Mouse (Mus musculus): Measurements from ENCODE around the gene Hdac9. TPM values are rescaled to one million over a fixed set of nuclear protein-coding genes. Genes with fewer than 3 reads are reported as not detected.
A peak's percentile ranks its signal among the peaks of the same experiment; 100 is the strongest.

The Hdac9 gene
- total and polyA plus RNA-seq, 2 experiments from 2014 or later, result 9.9 to 15.6 TPM

GRCm38 (mm10) chr12:34402065-34402464 lies 514.8 kb downstream of the Hdac9 start:
- H3K4me2 ChIP-seq (ENCODE audit: low read depth, low read length, poor library complexity, severe bottlenecking), result no peak overlapping the region
- no peaks in the 10 kb centered on the region for H3K27me3 ChIP-seq (ENCODE audit: insufficient read depth, low read length)
- H3K9me3 ChIP-seq (ENCODE audit: low read length), result no peaks in the 10 kb centered on the region
- no peaks in the 10 kb centered on the region for H3K4me1 ChIP-seq (ENCODE audit: insufficient read depth, low read length)
- H3K9ac ChIP-seq (replicated peaks; ENCODE audit: low read length, poor library complexity, severe bottlenecking), result no peak overlapping the region
- ATAC-seq (ENCODE audit: low FRiP score) (no peak), DNase-seq (ENCODE audit: low spot score) (no peak)
- WGBS, result 95% methylated on average over 7 of the region's 7 CpGs
- TF ChIP-seq CTCF (IDR thresholded peaks at IDR 0.05), result no peak
- no peak overlapping the region for H3K27ac ChIP-seq (ENCODE audit: low read depth, low read length)
- no peak overlapping the region for H3K4me3 ChIP-seq (ENCODE audit: low read depth, low read length)
- H3K36me3 ChIP-seq (ENCODE audit: insufficient read depth, low read length), result 0 out of 2 replicates have a peak, but pooled peaks cover 3% of the 10 kb centered on the region

- Histone ChIP-seq H3K9ac (replicated peaks; ENCODE audit: low read length, poor library complexity, severe bottlenecking) (no peak overlapping the region), H3K9me3 (ENCODE audit: low read length) (no peaks in the 10 kb centered on the region), H3K4me1 (ENCODE audit: insufficient read depth, low read length) (no peaks in the 10 kb centered on the region), H3K27me3 (ENCODE audit: insufficient read depth, low read length) (no peaks in the 10 kb centered on the region), H3K27ac (ENCODE audit: low read depth, low read length) (no peak overlapping the region), H3K4me3 (ENCODE audit: low read depth, low read length) (no peak overlapping the region), H3K36me3 (ENCODE audit: insufficient read depth, low read length) (0 out of 2 replicates have a peak, but pooled peaks cover 3% of the 10 kb centered on the region), H3K4me2 (ENCODE audit: low read depth, low read length, poor library complexity, severe bottlenecking) (no peak overlapping the region)
- no peak for ATAC-seq (ENCODE audit: low FRiP score)
- 94% methylated on average over 10 of the region's 10 CpGs for WGBS
- TF ChIP-seq CTCF (IDR thresholded peaks at IDR 0.05), result no peak
- DNase-seq (ENCODE audit: low spot score), result no peak
Observed at GRCm38 (mm10) chr12:34398611-34399010, 518.3 kb downstream of the Hdac9 start.

- TF ChIP-seq CTCF (IDR thresholded peaks at IDR 0.05), result no peak
- H3K36me3 ChIP-seq (ENCODE audit: insufficient read depth, low read length), result no peaks in the 10 kb centered on the region
- DNase-seq (ENCODE audit: low spot score) (no peak), ATAC-seq (ENCODE audit: low FRiP score) (peak; percentile 54; the same call in 1 of the 2 replicates)
- no peaks in the 10 kb centered on the region for H3K9me3 ChIP-seq (ENCODE audit: low read length)
- no peaks in the 10 kb centered on the region for H3K4me1 ChIP-seq (ENCODE audit: insufficient read depth, low read length)
- WGBS, result 68% methylated on average over 3 of the region's 3 CpGs
- H3K9ac ChIP-seq (replicated peaks; ENCODE audit: low read length, poor library complexity, severe bottlenecking), result no peak overlapping the region
- H3K27me3 ChIP-seq (ENCODE audit: insufficient read depth, low read length), result no peaks in the 10 kb centered on the region
- H3K4me2 ChIP-seq (ENCODE audit: low read depth, low read length, poor library complexity, severe bottlenecking), result no peak overlapping the region
- no peak overlapping the region for H3K27ac ChIP-seq (ENCODE audit: low read depth, low read length)
- no peak overlapping the region for H3K4me3 ChIP-seq (ENCODE audit: low read depth, low read length)
Observed at GRCm38 (mm10) chr12:34394342-34394741, 522.6 kb downstream of the Hdac9 start.

GRCm38 (mm10) chr12:34379681-34380080 lies 537.2 kb downstream of the Hdac9 start:
- WGBS, result 80% methylated on average over 1 of the region's 1 CpGs
- H3K36me3 ChIP-seq (ENCODE audit: insufficient read depth, low read length), result no peaks in the 10 kb centered on the region
- H3K9ac ChIP-seq (replicated peaks; ENCODE audit: low read length, poor library complexity, severe bottlenecking), result no peak overlapping the region
- no peak for TF ChIP-seq CTCF (IDR thresholded peaks at IDR 0.05)
- H3K27me3 ChIP-seq (ENCODE audit: insufficient read depth, low read length), result no peaks in the 10 kb centered on the region
- H3K4me2 ChIP-seq (ENCODE audit: low read depth, low read length, poor library complexity, severe bottlenecking), result no peak overlapping the region
- no peaks in the 10 kb centered on the region for H3K9me3 ChIP-seq (ENCODE audit: low read length)
- DNase-seq (ENCODE audit: low spot score), result no peak
- ATAC-seq (ENCODE audit: low FRiP score), result no peak
- no peak overlapping the region for H3K27ac ChIP-seq (ENCODE audit: low read depth, low read length)
- no peaks in the 10 kb centered on the region for H3K4me1 ChIP-seq (ENCODE audit: insufficient read depth, low read length)
- H3K4me3 ChIP-seq (ENCODE audit: low read depth, low read length), result no peak overlapping the region

GRCm38 (mm10) chr12:34378637-34379036 lies 538.3 kb downstream of the Hdac9 start:
- 91% methylated on average over 4 of the region's 4 CpGs for WGBS
- no peaks in the 10 kb centered on the region for H3K9me3 ChIP-seq (ENCODE audit: low read length)
- no peak overlapping the region for H3K27ac ChIP-seq (ENCODE audit: low read depth, low read length)
- no peaks in the 10 kb centered on the region for H3K36me3 ChIP-seq (ENCODE audit: insufficient read depth, low read length)
- H3K4me1 ChIP-seq (ENCODE audit: insufficient read depth, low read length), result no peaks in the 10 kb centered on the region
- DNase-seq (ENCODE audit: low spot score) (no peak), ATAC-seq (ENCODE audit: low FRiP score) (no peak)
- no peak overlapping the region for H3K9ac ChIP-seq (replicated peaks; ENCODE audit: low read length, poor library complexity, severe bottlenecking)
- no peak overlapping the region for H3K4me2 ChIP-seq (ENCODE audit: low read depth, low read length, poor library complexity, severe bottlenecking)
- TF ChIP-seq CTCF (IDR thresholded peaks at IDR 0.05), result no peak
- no peak overlapping the region for H3K4me3 ChIP-seq (ENCODE audit: low read depth, low read length)
- H3K27me3 ChIP-seq (ENCODE audit: insufficient read depth, low read length), result no peaks in the 10 kb centered on the region

GRCm38 (mm10) chr12:34351906-34352305 lies 565.0 kb downstream of the Hdac9 start:
- no peaks in the 10 kb centered on the region for H3K4me1 ChIP-seq (ENCODE audit: insufficient read depth, low read length)
- no peak overlapping the region for H3K4me3 ChIP-seq (ENCODE audit: low read depth, low read length)
- ATAC-seq (ENCODE audit: low FRiP score) (no peak), DNase-seq (ENCODE audit: low spot score) (no peak)
- no peak overlapping the region for H3K27ac ChIP-seq (ENCODE audit: low read depth, low read length)
- H3K27me3 ChIP-seq (ENCODE audit: insufficient read depth, low read length), result no peaks in the 10 kb centered on the region
- TF ChIP-seq CTCF (IDR thresholded peaks at IDR 0.05), result no peak
- H3K36me3 ChIP-seq (ENCODE audit: insufficient read depth, low read length), result no peaks in the 10 kb centered on the region
- no peak overlapping the region for H3K4me2 ChIP-seq (ENCODE audit: low read depth, low read length, poor library complexity, severe bottlenecking)
- H3K9ac ChIP-seq (replicated peaks; ENCODE audit: low read length, poor library complexity, severe bottlenecking), result no peak overlapping the region
- no peaks in the 10 kb centered on the region for H3K9me3 ChIP-seq (ENCODE audit: low read length)
- WGBS, result 32% methylated on average over 6 of the region's 6 CpGs

All from midbrain, postnatal 0 days (tissue).